Mouse (Mus musculus) cerebellum, adult 9-11 months (tissue): ENCODE results near the gene Camk2d.

Experiments used
- DNase-seq: peaks from one replicate; pipeline ENCODE4 v3.0.0; 2022

The Camk2d gene

DNA sequence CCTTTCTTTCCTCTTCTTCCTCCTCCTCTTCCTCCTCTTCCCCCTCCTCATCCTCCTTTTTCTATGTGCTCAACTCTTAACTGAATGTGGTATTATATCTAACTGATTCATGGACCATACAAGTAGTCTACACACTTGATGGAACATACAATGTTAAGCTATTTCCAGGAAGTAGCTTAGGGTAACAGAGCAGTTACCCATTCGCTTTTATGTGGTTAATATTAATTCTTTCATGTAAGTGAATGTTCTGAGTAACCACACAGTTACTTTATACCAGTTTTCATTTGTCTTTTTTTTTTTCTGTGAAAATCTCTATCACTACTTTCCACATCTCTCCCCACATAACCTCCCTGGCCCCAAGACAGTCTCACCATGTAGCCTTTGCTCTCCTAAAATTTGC lies 228.8 kb downstream of the Camk2d start:
- DNase-seq = no peak

DNA sequence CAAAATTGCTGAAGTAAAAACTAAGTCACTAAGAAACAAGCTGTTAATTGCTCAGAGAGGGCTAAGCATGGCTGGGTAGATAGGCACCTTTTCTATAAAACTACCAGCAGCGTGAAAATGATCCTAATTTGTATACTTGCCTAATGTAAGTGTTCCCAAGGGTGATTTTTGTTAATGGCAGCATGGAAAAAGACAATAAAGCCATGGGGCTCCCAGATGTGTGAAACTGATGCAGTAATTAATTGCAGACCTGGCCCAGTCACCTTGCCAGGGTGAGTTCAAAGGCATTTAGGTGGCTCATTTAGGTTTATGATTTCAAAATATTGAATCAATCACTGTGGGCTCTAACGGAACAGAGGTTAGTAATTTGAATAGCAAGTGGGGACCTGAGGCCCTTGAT lies 230.1 kb downstream of the Camk2d start:
- no peak for DNase-seq

DNA sequence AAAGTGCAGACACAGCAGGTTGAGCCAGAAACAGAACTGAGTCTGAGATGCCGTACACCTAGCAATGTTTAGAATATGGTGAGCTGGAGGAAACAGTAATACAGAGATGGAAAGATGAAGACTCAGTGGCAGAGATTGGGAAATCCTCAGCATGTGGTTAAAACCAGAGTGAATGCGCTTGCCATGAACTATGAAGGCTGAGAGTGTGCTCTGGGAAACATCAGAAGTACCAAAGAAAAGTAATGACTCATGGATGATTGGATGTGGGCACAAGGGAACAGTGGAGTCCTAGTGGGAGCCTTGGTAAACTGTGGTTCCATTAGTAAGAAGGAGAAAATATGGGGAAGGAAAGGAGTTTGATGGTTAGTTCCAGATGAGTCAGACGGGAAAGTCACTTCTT lies 231.8 kb downstream of the Camk2d start:
- no peak for DNase-seq

DNA sequence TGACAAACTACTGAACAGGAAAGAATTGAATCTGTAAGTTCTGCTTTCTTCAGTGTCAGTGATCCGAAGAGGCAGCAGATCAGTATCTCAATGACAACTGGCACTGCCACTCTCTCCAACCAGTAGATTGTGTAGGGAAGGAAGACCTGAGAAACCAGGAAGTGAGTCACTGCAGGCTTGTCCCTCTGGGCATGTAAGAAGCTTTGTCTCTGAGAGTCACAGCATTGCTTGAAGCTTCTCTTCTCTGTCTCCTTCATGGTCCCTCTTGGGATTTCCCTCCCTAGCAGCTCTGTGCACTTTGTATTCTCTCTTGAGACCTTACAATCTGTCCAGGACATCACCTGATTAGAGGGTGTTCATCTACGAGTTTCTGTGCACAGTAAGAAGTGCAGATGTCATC lies 233.7 kb downstream of the Camk2d start:
- no peak for DNase-seq

DNA sequence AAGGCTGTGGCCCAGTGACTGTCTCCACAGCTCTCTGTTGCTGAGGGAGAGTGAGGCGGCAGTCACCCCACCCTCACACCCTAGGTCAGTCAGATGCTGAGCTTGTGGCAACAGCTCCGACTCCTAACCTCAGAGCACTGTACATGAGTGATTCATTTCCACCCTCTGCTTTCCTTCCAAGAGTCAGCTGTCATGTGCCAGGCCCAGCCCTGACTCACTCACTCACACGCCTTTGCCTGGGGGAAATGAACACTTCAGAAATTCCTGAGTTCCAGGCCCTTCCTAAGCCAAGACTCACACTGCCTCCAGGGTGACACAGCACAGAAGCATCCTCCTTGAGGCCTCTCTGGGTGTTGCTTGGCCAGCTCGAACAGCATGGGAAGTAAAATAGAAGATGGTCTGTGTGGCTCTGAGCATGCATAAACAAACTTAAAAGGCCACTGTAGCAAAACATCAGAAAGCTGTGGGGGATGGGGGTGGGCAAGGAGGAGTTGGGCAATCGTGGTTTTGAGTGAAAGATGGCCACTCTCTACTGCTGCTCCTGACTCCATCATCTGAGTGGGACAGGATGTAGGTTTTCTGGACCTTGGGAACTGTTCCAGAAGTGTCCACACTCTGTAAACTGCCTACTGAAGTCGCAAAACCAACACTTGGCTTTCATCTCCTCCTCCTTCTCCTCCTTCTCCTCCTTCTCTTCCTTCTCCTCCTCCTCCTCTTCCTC lies 235.5 kb downstream of the Camk2d start:
- no peak for DNase-seq

DNA sequence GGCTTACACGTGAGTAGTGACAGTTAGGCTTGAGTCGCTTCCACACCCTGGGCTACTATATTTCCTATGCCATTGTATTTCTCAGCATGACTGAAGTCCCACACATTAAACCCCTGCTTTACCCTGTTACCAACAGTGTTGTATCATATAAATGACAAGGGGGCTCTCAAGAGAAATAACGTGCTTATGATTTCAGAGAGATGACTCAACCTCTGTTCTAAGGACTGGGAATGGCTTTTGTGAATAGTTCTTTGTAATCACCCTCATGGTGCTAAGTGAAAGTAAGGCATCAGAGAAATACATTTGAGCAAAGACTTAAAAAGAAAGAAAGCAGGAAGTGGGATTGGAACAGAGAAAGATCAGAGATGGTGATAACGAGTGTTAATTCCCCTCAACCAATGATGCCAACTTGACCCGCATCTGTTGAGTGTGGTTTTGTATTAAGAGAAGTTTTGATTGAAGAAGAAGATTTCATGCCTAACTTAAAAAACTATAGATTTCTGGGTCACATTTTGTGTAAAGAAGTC lies 238.6 kb downstream of the Camk2d start:
- DNase-seq = no peak

DNA sequence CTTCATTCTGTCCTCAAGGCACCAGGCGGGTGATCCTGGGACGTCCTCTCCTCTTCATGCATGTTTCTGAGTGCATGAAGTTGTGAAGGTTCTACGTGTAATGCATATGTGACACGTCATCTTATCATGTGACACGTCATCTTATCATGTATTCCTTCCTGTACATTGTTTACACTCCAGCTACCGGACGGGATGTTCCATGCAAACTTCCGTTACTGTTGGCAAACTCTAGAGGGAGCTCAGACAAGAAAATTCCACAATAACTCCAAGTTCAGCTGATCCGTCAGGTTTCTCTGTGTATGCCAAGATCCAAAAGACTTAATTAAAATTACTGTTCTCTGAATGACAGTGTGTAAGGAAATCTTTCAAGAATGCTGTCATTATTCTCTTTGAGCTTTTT lies 246.7 kb downstream of the Camk2d start:
- no peak for DNase-seq

DNA sequence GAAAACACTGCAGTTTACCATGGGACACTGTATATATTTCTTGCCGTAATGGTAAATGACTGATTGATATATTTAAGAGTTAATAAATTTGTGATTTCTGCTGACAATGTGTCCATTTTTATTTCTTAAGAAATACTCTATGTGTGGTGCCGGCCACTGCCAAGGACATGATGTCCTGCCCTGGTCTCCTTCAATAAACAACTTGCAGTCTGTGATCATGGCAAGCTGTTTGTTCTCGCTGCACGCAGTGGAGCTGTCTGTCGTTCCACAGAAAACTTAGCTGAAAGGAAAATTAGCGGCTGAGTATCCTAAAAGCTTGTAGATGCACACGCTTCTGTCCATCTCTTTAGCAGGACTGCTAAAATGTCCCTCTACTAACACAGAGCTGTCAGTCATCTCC lies 248.7 kb downstream of the Camk2d start:
- no peak for DNase-seq

DNA sequence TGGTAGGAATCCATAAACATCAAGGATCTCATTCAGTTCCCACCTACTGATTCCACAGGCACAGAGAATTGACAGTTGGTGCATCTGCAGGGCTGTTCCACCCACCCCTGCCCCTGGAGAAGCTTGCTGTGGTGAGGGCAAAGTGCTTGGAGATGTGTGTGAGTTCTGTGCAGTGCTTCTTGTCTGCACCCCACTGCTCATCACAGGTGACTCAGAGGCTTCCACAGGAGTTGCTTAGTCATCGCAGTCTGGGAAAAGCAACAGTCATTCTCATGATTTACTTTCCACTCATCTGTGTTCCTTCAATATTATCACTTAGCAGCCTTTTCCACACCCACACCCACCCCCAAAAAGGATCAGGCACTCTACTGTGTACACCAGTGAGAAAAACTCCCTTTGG lies 252.0 kb downstream of the Camk2d start:
- DNase-seq = no peak

DNA sequence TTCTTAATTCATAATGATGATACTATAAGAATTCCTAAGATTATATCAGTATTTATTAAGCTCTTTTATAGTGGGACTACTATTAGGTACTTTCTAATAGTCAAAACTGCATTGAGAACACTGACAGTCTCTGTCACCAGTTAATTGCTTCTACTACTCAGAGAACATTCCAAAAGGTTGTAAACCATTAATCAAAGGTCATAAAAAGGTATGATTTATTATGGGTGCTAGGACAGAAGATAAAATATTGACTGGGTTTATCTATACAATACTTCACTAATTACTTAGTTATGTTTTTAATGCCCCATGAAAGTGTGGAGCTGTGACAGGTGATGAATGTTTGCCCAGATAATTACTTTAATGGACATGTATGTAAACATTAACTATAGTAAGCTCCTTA lies 264.3 kb downstream of the Camk2d start:
- DNase-seq = no peak

DNA sequence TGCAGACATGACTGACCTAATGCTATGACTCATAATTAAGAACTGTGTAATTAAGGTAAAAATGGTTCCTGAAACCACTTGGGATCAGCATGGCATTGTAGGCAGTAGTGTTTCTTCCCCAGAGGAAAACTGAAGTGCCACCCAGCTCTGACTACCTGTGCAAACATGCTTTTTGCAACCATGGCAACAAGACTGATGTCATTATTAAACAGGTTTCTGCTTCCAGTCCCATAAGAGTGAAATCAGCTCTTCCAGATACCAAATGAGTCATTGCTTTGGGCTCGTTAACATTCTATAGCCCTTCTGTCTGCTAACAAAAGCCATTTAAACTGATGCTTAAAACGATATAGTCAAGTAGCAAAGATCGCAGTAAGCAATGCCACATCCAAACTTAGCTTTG lies 273.5 kb downstream of the Camk2d start:
- DNase-seq = no peak

DNA sequence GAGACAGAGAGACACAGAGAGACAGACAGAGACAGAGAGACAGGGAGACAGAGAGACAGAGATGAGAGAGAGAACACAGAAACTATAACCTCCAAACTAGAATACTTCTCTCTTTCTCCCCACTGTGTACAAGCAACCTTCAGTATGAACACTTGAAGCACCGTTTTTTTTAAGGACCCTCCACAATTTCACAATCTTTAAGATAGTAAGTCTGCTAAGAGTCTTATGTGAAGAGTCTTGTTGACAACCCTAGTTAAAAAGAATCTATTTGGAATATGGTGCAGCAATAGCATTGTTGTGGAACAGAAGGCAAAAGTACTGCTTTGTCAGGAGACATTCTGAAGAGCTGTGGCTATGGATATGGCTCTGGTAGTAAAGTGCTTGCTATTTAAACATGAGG lies 274.6 kb downstream of the Camk2d start:
- DNase-seq = no peak

DNA sequence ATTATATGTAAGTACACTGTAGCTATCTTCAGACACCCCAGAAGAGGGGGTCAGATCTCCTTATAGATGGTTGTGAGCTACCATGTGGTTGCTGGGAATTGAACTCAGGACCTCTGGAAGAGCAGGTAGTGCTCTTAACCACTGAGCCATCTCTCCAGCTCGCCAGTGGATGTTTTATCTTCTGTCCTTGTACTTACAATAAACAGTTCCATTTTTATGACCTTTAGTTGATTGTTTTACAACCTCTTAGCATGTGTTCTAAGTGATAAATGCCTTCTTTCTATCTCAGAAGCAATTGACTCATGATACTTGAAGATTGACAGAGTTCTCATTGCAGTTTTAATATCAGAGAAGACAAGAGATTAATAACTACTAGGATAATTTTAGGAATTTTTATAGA lies 282.1 kb downstream of the Camk2d start:
- no peak for DNase-seq

DNA sequence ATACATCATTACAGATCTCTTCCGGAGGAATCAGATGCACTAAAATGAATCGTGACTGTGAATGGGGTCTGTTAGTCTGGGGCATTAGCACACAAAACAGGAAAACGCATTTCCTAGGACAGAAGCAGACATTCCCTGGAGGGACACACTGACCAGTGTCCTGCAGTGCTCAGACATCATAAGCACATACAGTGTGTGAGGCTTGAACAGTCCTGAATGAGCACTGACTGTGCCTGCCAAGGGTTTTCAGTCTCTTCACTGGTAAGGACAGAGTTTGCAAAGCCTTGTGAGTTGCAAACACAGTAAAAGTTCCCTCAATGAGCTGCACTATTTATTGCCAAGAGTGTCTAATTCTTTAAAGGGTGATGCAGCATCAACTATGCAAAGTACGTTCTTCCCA lies 290.0 kb downstream of the Camk2d start:
- no peak for DNase-seq

DNA sequence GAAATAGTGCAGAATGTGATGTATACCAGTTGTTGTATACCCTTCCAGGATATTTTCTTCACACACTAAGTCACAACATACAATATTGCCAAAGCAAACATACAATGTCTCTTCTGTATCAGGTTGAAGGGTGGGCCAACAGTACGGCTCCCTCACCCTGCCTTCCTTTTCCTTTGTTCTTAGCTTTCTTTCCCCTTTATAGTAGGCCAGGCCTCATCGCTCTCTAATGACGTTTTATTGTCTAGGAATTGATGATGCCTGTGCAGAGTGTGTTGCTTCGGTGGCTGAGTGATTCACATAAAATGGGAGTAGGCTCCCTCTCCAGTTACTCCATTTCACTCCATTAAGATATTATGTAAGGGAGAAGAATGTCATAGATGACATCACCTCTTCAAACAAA lies 290.5 kb downstream of the Camk2d start:
- DNase-seq = no peak
